Mouse (Mus musculus) cerebellum, adult 2 months (tissue): Measurements from ENCODE around the gene Slc39a11.

Experiments
- CTCF ChIP-seq: fragments of 200-500 bp; IDR thresholded peaks from 2 replicates; pipeline ENCODE4 v1.5.1; 2011; ENCODE audit warnings: low read depth, mild to moderate bottlenecking, control low read depth, low read length, moderate library complexity, borderline replicate concordance; ENCODE audit not compliant: insufficient read depth
- POLR2A ChIP-seq: fragments of 200-500 bp; IDR thresholded peaks from 2 replicates; pipeline ENCODE4 v1.6.1; 2011; ENCODE audit warnings: low read length, control low read depth, borderline replicate concordance; ENCODE audit not compliant: insufficient read depth

GRCm38 (mm10) chr11:113648690-113649352 lies 1.1 kb downstream of the Slc39a11 start, which contains the start of gene Cog1:
- TF ChIP-seq POLR2A (no peak), CTCF (no peak)
